Mouse (Mus musculus) lung, postnatal 0 days (tissue): ENCODE data around the gene Gart.

Experiments
- CTCF ChIP-seq: IDR thresholded peaks from 2 replicates; pipeline ENCODE4 v1.5.1; 2016; ENCODE audit warnings: antibody characterized with exemption, mild to moderate bottlenecking
- EP300 ChIP-seq: IDR thresholded peaks from 2 replicates; pipeline ENCODE4 v1.6.1; 2016; ENCODE audit warnings: antibody characterized with exemption, mild to moderate bottlenecking, control low read depth

DNA sequence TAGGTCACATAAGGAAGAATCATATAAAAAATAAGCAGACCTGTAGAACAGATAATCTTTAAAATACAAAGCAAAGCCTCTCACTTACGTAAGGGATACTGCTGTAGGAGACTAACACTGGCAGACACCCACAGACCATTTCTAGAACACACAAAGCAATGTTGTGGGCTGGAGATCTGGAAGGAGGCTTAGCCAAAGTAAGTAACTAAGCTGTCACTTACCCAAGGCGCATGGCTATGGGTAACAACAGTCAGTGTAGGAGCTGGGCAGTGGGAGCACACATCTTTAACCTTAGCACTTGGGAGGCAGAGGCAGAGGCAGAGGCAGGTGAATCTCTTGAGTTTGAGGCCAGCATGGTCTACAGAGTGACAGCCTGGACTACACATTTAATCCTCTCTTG, 7.1 kb downstream of the Gart start:
- TF ChIP-seq EP300 (no peak), CTCF (no peak)
